Mouse (Mus musculus) MEL (cell line): ENCODE measurements at regions not wholly inside any gene's neighbourhood (a gene's known extent, or its start where the extent isn't known, plus 50 kb on each side); places are given as distances from the start of the nearest gene placed in this dataset.

ENCODE experiments used
- DNase-seq: peaks from one replicate; pipeline ENCODE4 v3.0.0; 2011; ENCODE audit warnings: low read depth, low spot score
- H3K27ac ChIP-seq: 2 replicates; pipeline ENCODE4 v1.5.1; 2012; ENCODE audit warnings: low read depth, mild to moderate bottlenecking, control low read depth, low read length, moderate library complexity; ENCODE audit not compliant: control insufficient read depth
- H3K27me3 ChIP-seq, 2 experiments: fragments of 150-350 bp in 1 of 2; sonication (generic) in 1 of 2; 2 replicates each; pipeline ENCODE4 v1.6.1; 2012; ENCODE audit warnings: low read length in 2 of 2, mild to moderate bottlenecking in 2 of 2, improper control_type of control experiment in 1 of 2, moderate library complexity in 1 of 2; ENCODE audit not compliant: insufficient read depth in 2 of 2, control insufficient read depth in 1 of 2
- H3K36me3 ChIP-seq, 2 experiments: 2 replicates each; pipeline ENCODE4 v1.6.1; 2012 to 2014; ENCODE audit warnings: low read length in 2 of 2, improper control_type of control experiment in 1 of 2, inconsistent platforms in 1 of 2, mild to moderate bottlenecking in 1 of 2; ENCODE audit not compliant: insufficient read depth in 2 of 2, control insufficient read depth in 1 of 2
- H3K4me1 ChIP-seq, 2 experiments: fragments of 150-350 bp in 1 of 2; sonication (generic) in 1 of 2; 2 replicates each; pipeline ENCODE4 v1.6.1; 2012; ENCODE audit warnings: low read length in 2 of 2, improper control_type of control experiment in 1 of 2, mild to moderate bottlenecking in 1 of 2; ENCODE audit not compliant: insufficient read depth in 2 of 2, control insufficient read depth in 1 of 2
- H3K4me3 ChIP-seq, 2 experiments: fragments of 150-350 bp in 1 of 2; sonication (generic) in 1 of 2; 2 replicates each; pipeline ENCODE4 v1.5.1; 2012; ENCODE audit warnings: low read depth in 2 of 2, low read length in 2 of 2, mild to moderate bottlenecking in 2 of 2, moderate library complexity in 2 of 2, control low read depth in 1 of 2, improper control_type of control experiment in 1 of 2; ENCODE audit not compliant: control insufficient read depth in 1 of 2, insufficient read depth in 1 of 2
- H3K79me2 ChIP-seq: 2 replicates; pipeline ENCODE4 v1.6.1; 2012; ENCODE audit warnings: mild to moderate bottlenecking, low read length, moderate library complexity; ENCODE audit not compliant: control insufficient read depth, poor library complexity, insufficient read depth
- H3K9ac ChIP-seq: 2 replicates; pipeline ENCODE4 v1.6.1; 2012; ENCODE audit warnings: low read depth, mild to moderate bottlenecking, control low read depth, low read length, moderate library complexity; ENCODE audit not compliant: control insufficient read depth, poor library complexity, severe bottlenecking
- H3K9me3 ChIP-seq: fragments of 150-350 bp; sonication (generic); replicated peaks from 2 replicates; pipeline ENCODE4 v1.6.1; 2012; ENCODE audit warnings: mild to moderate bottlenecking, low read length, improper control_type of control experiment, moderate library complexity; ENCODE audit not compliant: insufficient read depth
- BHLHE40 ChIP-seq: IDR thresholded peaks from 2 replicates; pipeline ENCODE4 v1.6.1; 2012; ENCODE audit warnings: low read depth, mild to moderate bottlenecking, inconsistent platforms, low read length, improper control_type of control experiment, borderline replicate concordance
- CHD1 ChIP-seq: IDR thresholded peaks from 2 replicates; pipeline ENCODE4 v1.6.1; 2012; ENCODE audit warnings: low read depth, mild to moderate bottlenecking, inconsistent platforms, low read length, improper control_type of control experiment
- CTCF ChIP-seq, 3 experiments: IDR thresholded peaks in 2 of 3; conservative IDR thresholded peaks in 1 of 3; 2 replicates each; pipeline ENCODE4 v1.5.1; 2011 to 2012; ENCODE audit warnings: low read length in 3 of 3, low read depth in 2 of 3, mild to moderate bottlenecking in 2 of 3, improper control_type of control experiment in 1 of 3, inconsistent platforms in 1 of 3, mixed read lengths in 1 of 3, moderate library complexity in 1 of 3; ENCODE audit not compliant: control insufficient read depth in 1 of 3, insufficient read depth in 1 of 3, poor library complexity in 1 of 3, severe bottlenecking in 1 of 3
- EP300 ChIP-seq, 2 experiments: IDR thresholded peaks; 2 replicates each; pipeline ENCODE4 v1.6.1; 2011; ENCODE audit warnings: improper control_type of control experiment in 2 of 2, low read length in 2 of 2, low read depth in 1 of 2, mild to moderate bottlenecking in 1 of 2
- ETS1 ChIP-seq: IDR thresholded peaks from 2 replicates; pipeline ENCODE4 v1.6.1; 2012; ENCODE audit warnings: low read depth, mild to moderate bottlenecking, inconsistent platforms, low read length, improper control_type of control experiment, moderate library complexity
- GABPA ChIP-seq: IDR thresholded peaks from 2 replicates; pipeline ENCODE4 v1.6.1; 2012; ENCODE audit warnings: low read depth, mild to moderate bottlenecking, inconsistent platforms, low read length, improper control_type of control experiment, moderate library complexity
- HCFC1 ChIP-seq: IDR thresholded peaks from 2 replicates; pipeline ENCODE4 v1.6.1; 2012; ENCODE audit warnings: low read depth, mild to moderate bottlenecking, inconsistent platforms, low read length, improper control_type of control experiment, moderate library complexity
- JUND ChIP-seq: IDR thresholded peaks from 2 replicates; pipeline ENCODE4 v1.6.1; 2011; ENCODE audit warnings: low read depth, mild to moderate bottlenecking, improper control_type of control experiment, low read length
- KAT2A ChIP-seq: conservative IDR thresholded peaks from 2 replicates; pipeline ENCODE4 v1.6.1; 2012; ENCODE audit warnings: low read depth, low read length, improper control_type of control experiment, inconsistent platforms
- MAX ChIP-seq: IDR thresholded peaks from 2 replicates; pipeline ENCODE4 v1.6.1; 2011; ENCODE audit warnings: low read length, improper control_type of control experiment
- MEF2A ChIP-seq: IDR thresholded peaks from 2 replicates; pipeline ENCODE4 v1.6.1; 2014; ENCODE audit warnings: low read depth, mild to moderate bottlenecking, inconsistent platforms, low read length, improper control_type of control experiment; ENCODE audit not compliant: poor library complexity, insufficient replicate concordance, severe bottlenecking; ENCODE audit errors: extremely low read depth
- MXI1 ChIP-seq: IDR thresholded peaks from 2 replicates; pipeline ENCODE4 v1.6.1; 2011; ENCODE audit warnings: mild to moderate bottlenecking, low read depth, low read length, improper control_type of control experiment
- MYB ChIP-seq: IDR thresholded peaks from 2 replicates; pipeline ENCODE4 v1.6.1; 2011; ENCODE audit warnings: mild to moderate bottlenecking, low read depth, low read length, improper control_type of control experiment
- MYC ChIP-seq: IDR thresholded peaks from 2 replicates; pipeline ENCODE4 v1.6.1; 2011; ENCODE audit warnings: low read depth, mild to moderate bottlenecking, low read length, improper control_type of control experiment, moderate library complexity
- NRF1 ChIP-seq: IDR thresholded peaks from 2 replicates; pipeline ENCODE4 v1.6.1; 2014; ENCODE audit warnings: low read depth, mild to moderate bottlenecking, inconsistent platforms, low read length, improper control_type of control experiment, moderate library complexity; ENCODE audit not compliant: poor library complexity, insufficient read depth, severe bottlenecking
- POLR2A ChIP-seq, 2 experiments: IDR thresholded peaks; 2 replicates each; pipeline ENCODE4 v1.6.1; 2011 to 2012; ENCODE audit warnings: low read length in 2 of 2, mild to moderate bottlenecking in 2 of 2, control low read depth in 1 of 2, improper control_type of control experiment in 1 of 2, low read depth in 1 of 2, moderate library complexity in 1 of 2; ENCODE audit not compliant: control insufficient read depth in 1 of 2, insufficient read depth in 1 of 2, poor library complexity in 1 of 2
- RCOR1 ChIP-seq: IDR thresholded peaks from 2 replicates; pipeline ENCODE4 v1.6.1; 2012; ENCODE audit warnings: low read depth, mild to moderate bottlenecking, inconsistent platforms, low read length, improper control_type of control experiment
- TCF12 ChIP-seq: IDR thresholded peaks from 2 replicates; pipeline ENCODE4 v1.6.1; 2014; ENCODE audit warnings: low read depth, mild to moderate bottlenecking, inconsistent platforms, low read length, improper control_type of control experiment, moderate library complexity
- USF1 ChIP-seq: IDR thresholded peaks from 2 replicates; pipeline ENCODE4 v1.6.1; 2014; ENCODE audit warnings: low read depth, mild to moderate bottlenecking, inconsistent platforms, low read length, improper control_type of control experiment, moderate library complexity
- USF2 ChIP-seq, 2 experiments: IDR thresholded peaks; 2 replicates each; pipeline ENCODE4 v1.6.1; 2011 to 2012; ENCODE audit warnings: improper control_type of control experiment in 2 of 2, low read length in 2 of 2, borderline replicate concordance in 1 of 2, inconsistent platforms in 1 of 2, low read depth in 1 of 2, mild to moderate bottlenecking in 1 of 2; ENCODE audit not compliant: insufficient read depth in 1 of 2
- ZNF384 ChIP-seq: IDR thresholded peaks from 2 replicates; pipeline ENCODE4 v1.6.1; 2012; ENCODE audit warnings: low read depth, mild to moderate bottlenecking, inconsistent platforms, low read length, improper control_type of control experiment

DNA sequence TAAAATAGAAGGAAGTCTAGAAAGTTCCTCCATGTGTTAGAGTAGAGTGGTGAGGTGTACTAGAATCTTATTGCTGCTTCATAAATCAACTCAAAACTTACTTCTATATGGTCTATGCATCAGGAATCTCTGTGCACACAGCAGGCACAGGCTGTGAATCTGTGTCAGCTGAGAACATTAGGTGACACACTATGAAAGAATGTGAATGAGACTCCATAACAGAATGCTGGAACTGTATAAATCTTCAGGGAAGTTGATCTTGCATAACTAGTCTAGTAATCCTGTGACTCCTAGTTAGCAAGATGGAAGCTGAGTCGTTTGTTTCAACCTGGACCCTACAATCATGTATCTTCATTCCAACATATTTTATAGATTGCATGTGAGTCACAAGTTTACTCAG, 355.4 kb upstream of the Pappa start:
- H3K9ac ChIP-seq = no peak overlapping the region
- no peak for TF ChIP-seq CTCF (IDR thresholded peaks at IDR 0.05 in 2 of 3, conservative IDR thresholded peaks at IDR 0.05 in 1 of 3; ENCODE audit: control insufficient read depth in 1 of 3, insufficient read depth in 1 of 3, low read depth in 2 of 3, low read length in 3 of 3, poor library complexity in 1 of 3, severe bottlenecking in 1 of 3)
- TF ChIP-seq USF1 = no peak
- no peak for TF ChIP-seq EP300 (IDR thresholded peaks at IDR 0.05; ENCODE audit: low read depth in 1 of 2, low read length in 2 of 2)
- TF ChIP-seq CHD1 = no peak
- TF ChIP-seq, all 39 proteins: peak for 0

GRCm38 (mm10) chr4:64803886-64804285, 320.1 kb upstream of the Pappa start:
- H3K4me1 ChIP-seq = no peaks in the 10 kb centered on the region
- H3K9me3 ChIP-seq = no peaks in the 10 kb centered on the region
- TF ChIP-seq MYB = no peak
- no peak for TF ChIP-seq NRF1
- no peak for TF ChIP-seq ZNF384
- no peak for TF ChIP-seq JUND
- TF ChIP-seq MYC = no peak
- TF ChIP-seq GABPA = no peak
- no peak for TF ChIP-seq MAX
- TF ChIP-seq HCFC1 = no peak
- no peak for TF ChIP-seq MXI1
- no peak for TF ChIP-seq KAT2A
- no peak for TF ChIP-seq RCOR1
- no peak for TF ChIP-seq USF2 (IDR thresholded peaks at IDR 0.05; ENCODE audit: borderline replicate concordance in 1 of 2, insufficient read depth in 1 of 2, low read depth in 1 of 2, low read length in 2 of 2)
- no peak for TF ChIP-seq CHD1
- TF ChIP-seq BHLHE40 = no peak
- no peak for TF ChIP-seq MEF2A
- no peak for TF ChIP-seq POLR2A (IDR thresholded peaks at IDR 0.05; ENCODE audit: control insufficient read depth in 1 of 2, insufficient read depth in 1 of 2, low read depth in 1 of 2, low read length in 2 of 2, poor library complexity in 1 of 2)
- no peak for TF ChIP-seq ETS1
- TF ChIP-seq TCF12 = no peak
- TF ChIP-seq CTCF (IDR thresholded peaks at IDR 0.05 in 2 of 3, conservative IDR thresholded peaks at IDR 0.05 in 1 of 3; ENCODE audit: control insufficient read depth in 1 of 3, insufficient read depth in 1 of 3, low read depth in 2 of 3, low read length in 3 of 3, poor library complexity in 1 of 3, severe bottlenecking in 1 of 3) = no peak
- no peaks in the 10 kb centered on the region for H3K79me2 ChIP-seq
- H3K4me3 ChIP-seq = no peak overlapping the region
- DNase-seq = peak; percentile 3
- H3K36me3 ChIP-seq = no peaks in the 10 kb centered on the region
- no peak overlapping the region for H3K9ac ChIP-seq
- H3K27ac ChIP-seq = no peak overlapping the region
- H3K27me3 ChIP-seq = no peaks in the 10 kb centered on the region

More for the DNA sequence above, 355.4 kb upstream of the Pappa start:
- no peaks in the 10 kb centered on the region for H3K36me3 ChIP-seq
- no peaks in the 10 kb centered on the region for H3K27me3 ChIP-seq
- H3K4me1 ChIP-seq = no peaks in the 10 kb centered on the region
- no peak overlapping the region for H3K27ac ChIP-seq
- no peak for DNase-seq
- H3K79me2 ChIP-seq = no peaks in the 10 kb centered on the region
- no peak overlapping the region for H3K4me3 ChIP-seq
- no peaks in the 10 kb centered on the region for H3K9me3 ChIP-seq
